Mouse (Mus musculus) limb, embryonic 12.5 days (tissue): ENCODE measurements around the gene Car2. TPM values are rescaled to one million over a fixed set of nuclear protein-coding genes. Genes with fewer than 3 reads are reported as not detected.

Experiments
- ATAC-seq: fragments of 200-750 bp; cut with Nextera tagmentation; 2 replicates; pipeline ENCODE4 v1.8.0; 2017; ENCODE audit warnings: low read depth, moderate TSS enrichment; ENCODE audit not compliant: insufficient number of reproducible peaks, insufficient read depth, low FRiP score, low TSS enrichment
- H3K27ac ChIP-seq: fragments of 300-500 bp; sonication (generic); 2 replicates; pipeline ENCODE4 v1.5.1; 2016; ENCODE audit warnings: mild to moderate bottlenecking, moderate library complexity
- H3K27me3 ChIP-seq: fragments of 300-500 bp; sonication (generic); 2 replicates; pipeline ENCODE4 v1.6.1; 2016; ENCODE audit warnings: mild to moderate bottlenecking, moderate library complexity
- H3K36me3 ChIP-seq: fragments of 300-500 bp; sonication (generic); 2 replicates; pipeline ENCODE4 v1.6.1; 2016; ENCODE audit warnings: mild to moderate bottlenecking, moderate library complexity
- H3K4me1 ChIP-seq: fragments of 300-500 bp; sonication (generic); replicated peaks from 2 replicates; pipeline ENCODE4 v1.6.1; 2016
- H3K4me2 ChIP-seq: fragments of 300-500 bp; sonication (generic); 2 replicates; pipeline ENCODE4 v1.6.1; 2016; ENCODE audit warnings: mild to moderate bottlenecking, moderate library complexity
- H3K4me3 ChIP-seq: fragments of 300-500 bp; sonication (generic); replicated peaks from 2 replicates; pipeline ENCODE4 v1.5.1; 2016; ENCODE audit warnings: mild to moderate bottlenecking
- H3K9ac ChIP-seq: fragments of 300-500 bp; sonication (generic); replicated peaks from 2 replicates; pipeline ENCODE4 v1.6.1; 2016; ENCODE audit warnings: mild to moderate bottlenecking, moderate library complexity
- H3K9me3 ChIP-seq: fragments of 300-500 bp; sonication (generic); 2 replicates; pipeline ENCODE4 v1.6.1; 2016; ENCODE audit warnings: mild to moderate bottlenecking, moderate library complexity
- WGBS: fragments of 180-500 bp; shearing (Covaris S2); methylation state at CpG from one replicate; pipeline ENCODE4 v1.1.7; 2016; 5-methylcytosine and 5-hydroxymethylcytosine counted together
- polyA plus RNA-seq: library from polyadenylated mRNA; unstranded; fragments of >200 nt; fragmentation: Nextera tagmentation; extraction: Ambion mirVana; gene quantifications from 2 replicates; pipeline ENCODE4 v1.2.1, GENCODE M21; 2016

Car2 gene
- polyA plus RNA-seq, 1 experiment from 2014 or later: 43.8 TPM

DNA sequence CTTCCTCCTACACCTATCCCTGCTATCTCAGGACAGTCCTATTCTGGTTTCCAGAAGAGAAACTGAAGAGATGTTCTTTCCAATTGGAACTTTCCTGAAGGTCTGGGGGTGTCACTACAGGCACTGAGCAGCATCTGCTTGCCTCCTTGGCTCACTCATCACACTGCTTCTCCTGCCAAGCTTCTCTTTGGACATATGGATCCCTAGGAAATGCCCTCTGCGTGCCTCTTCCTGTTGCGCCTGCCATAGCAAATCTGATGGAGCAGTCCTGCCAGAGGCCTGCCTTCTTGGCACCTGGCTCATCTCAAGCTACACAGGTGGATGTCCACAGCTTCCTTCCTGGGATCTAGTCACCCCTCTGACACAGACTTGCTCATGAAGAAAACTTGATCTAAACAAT lies 64.0 kb downstream of the Car2 start:
- H3K4me3 ChIP-seq: no peak overlapping the region
- no peaks in the 10 kb centered on the region for H3K9me3 ChIP-seq
- H3K36me3 ChIP-seq: no peaks in the 10 kb centered on the region
- H3K4me1 ChIP-seq: no peaks in the 10 kb centered on the region
- no peak overlapping the region for H3K27ac ChIP-seq
- WGBS: 95% methylated on average over 2 of the region's 2 CpGs
- H3K9ac ChIP-seq: no peak overlapping the region
- ATAC-seq: no peak
- H3K4me2 ChIP-seq: no peak overlapping the region
- no peaks in the 10 kb centered on the region for H3K27me3 ChIP-seq

Other genes with a start within 250 kb of the Car2 start
- 3.3 and 4.1 TPM in 2 replicates for gene Car13, start 244.5 kb upstream of the Car2 start, polyA plus RNA-seq
- gene Car1, start 77.9 kb upstream of the Car2 start, polyA plus RNA-seq: 0.24 TPM in 1 of 2 replicates, not detected in the other
- 3.1 and 3.5 TPM in 2 replicates for gene Car3, start 22.8 kb upstream of the Car2 start, polyA plus RNA-seq